10 mouse cellular contexts compared by ENCODE assay signal in genomic region chr4:148040029-148040830, GRCm38 (mm10). TPM values are rescaled to one million over a fixed set of nuclear protein-coding genes. Genes with fewer than 3 reads are reported as not detected.
DNase-seq lines count a peak whose midpoint lies in the region; ATAC-seq and TF ChIP-seq lines count a peak whose summit lies in the region.
"Had no signal": no experiment of that assay in that cellular context is flagged by ENCODE, and none has a peak within 500 bp of the region (broad histone marks: within the 10 kb centered on the region; RNA-seq: fewer than 3 reads in every experiment).

No protein-coding gene starts in this region.

- WGBS in forebrain, embryonic 11.5 days, result 67% methylated on average over 15 of the region's 15 CpGs
- WGBS in intestine, embryonic 15.5 days, result 72% methylated on average over 15 of the region's 15 CpGs

- peak overlapping the region in 2 of 3 experiments; percentile 84 to 88 for H3K4me3 ChIP-seq in CH12.LX (replicated peaks in 1 of 3; ENCODE audit: low read depth in 2 of 3, low read length in 2 of 3, poor library complexity in 1 of 3)
- H3K4me3 ChIP-seq in forebrain, embryonic 11.5 days (ENCODE audit: low read depth, low read length), result peak overlapping the region; percentile 89
- H3K4me3 ChIP-seq in intestine, embryonic 15.5 days (replicated peaks), result peak overlapping the region; percentile 47; the same call in 1 of the 2 replicates

- H3K36me3 ChIP-seq in CH12.LX (replicated peaks in 1 of 2; ENCODE audit: control insufficient read depth in 1 of 2, insufficient read depth in 1 of 2, low read length in 1 of 2), result peaks cover 33 to 50% of the 10 kb centered on the region in 2 experiments
- H3K36me3 ChIP-seq in forebrain, embryonic 11.5 days (ENCODE audit: control insufficient read depth, insufficient read depth, low read length), result no peaks in the 10 kb centered on the region; the same call in 1 of the 2 replicates
- peaks cover 8% of the 10 kb centered on the region; the same call in 1 of the 2 replicates for H3K36me3 ChIP-seq in intestine, embryonic 15.5 days

- H3K27ac ChIP-seq in CH12.LX (ENCODE audit: insufficient read depth, low read depth), result no peak overlapping the region
- peak overlapping the region; percentile 70 for H3K27ac ChIP-seq in forebrain, embryonic 11.5 days (ENCODE audit: low read depth, low read length)
- H3K27ac ChIP-seq in intestine, embryonic 15.5 days, result peak overlapping the region; percentile 80

- no peak for TF ChIP-seq CTCF in CH12.LX (conservative IDR thresholded peaks at IDR 0.05 in 1 of 2, IDR thresholded peaks at IDR 0.05 in 1 of 2; ENCODE audit: low read depth in 2 of 2, low read length in 2 of 2)

- H3K9ac ChIP-seq in CH12.LX (ENCODE audit: insufficient read depth, low read depth), result peak overlapping the region; percentile 90; the same call in 1 of the 2 replicates
- peak overlapping the region; percentile 64 for H3K9ac ChIP-seq in forebrain, embryonic 11.5 days (ENCODE audit: low read length)
- H3K9ac ChIP-seq in intestine, embryonic 15.5 days, result peak overlapping the region; percentile 47; the same call in 1 of the 2 replicates

- TF ChIP-seq RAD21 in CH12.LX (IDR thresholded peaks at IDR 0.05; ENCODE audit: low read depth, low read length), result no peak

- no peak for TF ChIP-seq POLR2A in CH12.LX (IDR thresholded peaks at IDR 0.05; ENCODE audit: low read depth, low read length)

- H3K4me1 ChIP-seq in CH12.LX (ENCODE audit: control insufficient read depth in 1 of 2, insufficient read depth in 2 of 2), result peaks cover 13 to 54% of the 10 kb centered on the region in 2 experiments
- peaks cover 13% of the 10 kb centered on the region for H3K4me1 ChIP-seq in forebrain, embryonic 11.5 days (replicated peaks; ENCODE audit: control insufficient read depth, insufficient read depth, low read length)
- H3K4me1 ChIP-seq in intestine, embryonic 15.5 days (replicated peaks), result peaks cover 35% of the 10 kb centered on the region

- in situ Hi-C loops in CH12.LX (cut with MboI; ENCODE audit: low pct_ligation_motif_present, low pct_unique_long_range_greater_than_20kb, low sequenced_read_pairs), result no loop called here

- H3K27me3 ChIP-seq in CH12.LX (replicated peaks), result no peaks in the 10 kb centered on the region
- H3K27me3 ChIP-seq in forebrain, embryonic 11.5 days (ENCODE audit: control insufficient read depth, insufficient read depth, low read length), result no peaks in the 10 kb centered on the region
- H3K27me3 ChIP-seq in intestine, embryonic 15.5 days (replicated peaks), result no peaks in the 10 kb centered on the region
- H3K27me3 ChIP-seq: Patski had no signal

- H3K79me2 ChIP-seq in CH12.LX (replicated peaks; ENCODE audit: control insufficient read depth, extremely low read depth, insufficient read depth, poor library complexity, severe bottlenecking), result 0 out of 2 replicates have a peak, but pooled peaks cover 6% of the 10 kb centered on the region

- peak; percentile 54 for DNase-seq in cerebellum, postnatal 10 days
- no peak for DNase-seq in cerebellum, postnatal 36 days
- DNase-seq in CH12.LX (ENCODE audit: extremely low read depth), result no peak
- no peak for DNase-seq in forebrain, embryonic 11.5 days (ENCODE audit: low spot score)
- DNase-seq in naive thymus-derived CD4-positive, alpha-beta T cell, adult 2 months (ENCODE audit: low read depth), result peak; percentile 29
- no peak for DNase-seq in spleen, postnatal 14 days (ENCODE audit: low spot score in 2 of 2)

- no peak for TF ChIP-seq EP300 in CH12.LX (IDR thresholded peaks at IDR 0.05; ENCODE audit: low read length)

- ATAC-seq in forebrain, embryonic 11.5 days (replicated peaks; ENCODE audit: low FRiP score), result no peak
- ATAC-seq in intestine, embryonic 15.5 days, result no peak; the same call in 1 of the 2 replicates
- ATAC-seq in granulocyte monocyte progenitor cell, adult 5-6 weeks (replicated peaks; ENCODE audit: poor library complexity, severe bottlenecking), result no peak

- peak overlapping the region; percentile 53 for H3K4me2 ChIP-seq in CH12.LX (ENCODE audit: insufficient read depth, low read depth, poor library complexity, severe bottlenecking)
- H3K4me2 ChIP-seq in forebrain, embryonic 11.5 days (ENCODE audit: low read depth, low read length, severe bottlenecking), result peak overlapping the region; percentile 67; the same call in 1 of the 2 replicates
- peak overlapping the region; percentile 88 for H3K4me2 ChIP-seq in intestine, embryonic 15.5 days (replicated peaks)

- no peaks in the 10 kb centered on the region for H3K9me3 ChIP-seq in CH12.LX (replicated peaks; ENCODE audit: low read length)
- H3K9me3 ChIP-seq in forebrain, embryonic 11.5 days (ENCODE audit: control insufficient read depth, low read length), result no peaks in the 10 kb centered on the region
- H3K9me3 ChIP-seq in intestine, embryonic 15.5 days, result no peaks in the 10 kb centered on the region

- dilution Hi-C loops in CH12.LX (cut with MboI; ENCODE audit: extremely low pct_ligation_motif_present, extremely low pct_unique_long_range_greater_than_20kb, low sequenced_read_pairs), result no loop called here

TF ChIP-seq in CH12.LX, 34 proteins besides CTCF, POLR2A, EP300 and RAD21:
- TF ChIP-seq PAX5 (IDR thresholded peaks at IDR 0.05; ENCODE audit: low read length) (no peak), CHD1 (IDR thresholded peaks at IDR 0.05; ENCODE audit: low read depth, low read length) (0 out of 2 replicates have a peak, but pooled peaks have one; percentile 4), TBP (conservative IDR thresholded peaks at IDR 0.05; ENCODE audit: low read depth, low read length) (no peak), BHLHE40 (IDR thresholded peaks at IDR 0.05; ENCODE audit: low read depth, low read length) (no peak), RCOR1 (conservative IDR thresholded peaks at IDR 0.05; ENCODE audit: low read depth, low read length) (no peak)

RNA-seq across cellular contexts. Expression of gene Mthfr, which starts 1.4 kb away (rescaled TPM):
- 14.4 and 17.0 TPM in 2 replicates for total RNA-seq in CH12.LX (2012; rRNA removed)
- total RNA-seq in CH12.LX (2014; rRNA removed), result 15.3 and 16.1 TPM in 2 replicates
- 15.4 and 16.3 TPM in 2 replicates for polyA plus RNA-seq in CH12.LX (2012; ENCODE audit: insufficient read length, low read depth)
- polyA plus RNA-seq in forebrain, embryonic 11.5 days (2014; fragmentation: Nextera tagmentation; extraction: Ambion mirVana), result 25.5 and 27.6 TPM in 2 replicates
- polyA plus RNA-seq in intestine, embryonic 15.5 days (2015; fragmentation: Nextera tagmentation; extraction: Ambion mirVana), result 18.4 TPM in 2 replicates
- total RNA-seq in granulocyte monocyte progenitor cell, adult 5-6 weeks (2014; fragmentation: Nextera tagmentation), result 5.4 and 7.6 TPM in 2 replicates
- 2.7 and 9.0 TPM in 2 replicates for total RNA-seq in granulocyte monocyte progenitor cell, adult 5-6 weeks (2017)

RNA-seq across cellular contexts. Expression of gene Clcn6, which starts 1.6 kb away (rescaled TPM):
- 5.5 and 5.7 TPM in 2 replicates for total RNA-seq in CH12.LX (2012; rRNA removed)
- total RNA-seq in CH12.LX (2014; rRNA removed), result 3.7 and 4.8 TPM in 2 replicates
- 9.2 and 10.6 TPM in 2 replicates for polyA plus RNA-seq in CH12.LX (2012; ENCODE audit: insufficient read length, low read depth)
- 14.6 and 15.5 TPM in 2 replicates for polyA plus RNA-seq in forebrain, embryonic 11.5 days (2014; fragmentation: Nextera tagmentation; extraction: Ambion mirVana)
- polyA plus RNA-seq in intestine, embryonic 15.5 days (2015; fragmentation: Nextera tagmentation; extraction: Ambion mirVana), result 4.7 and 4.9 TPM in 2 replicates
- total RNA-seq in granulocyte monocyte progenitor cell, adult 5-6 weeks (2014; fragmentation: Nextera tagmentation), result 7.4 and 9.1 TPM in 2 replicates
- total RNA-seq in granulocyte monocyte progenitor cell, adult 5-6 weeks (2017), result 1.3 and 4.3 TPM in 2 replicates

RNA-seq across cellular contexts. Expression of gene Nppa, which starts 39.7 kb away (rescaled TPM):
- total RNA-seq in CH12.LX (2012; rRNA removed) (not detected in 2 replicates), CH12.LX (2014; rRNA removed) (not detected in 2 replicates)
- not detected in 2 replicates for polyA plus RNA-seq in CH12.LX (2012; ENCODE audit: insufficient read length, low read depth)
- polyA plus RNA-seq in forebrain, embryonic 11.5 days (2014; fragmentation: Nextera tagmentation; extraction: Ambion mirVana), result 0.29 TPM in 1 of 2 replicates, not detected in the other
- polyA plus RNA-seq in intestine, embryonic 15.5 days (2015; fragmentation: Nextera tagmentation; extraction: Ambion mirVana), result 0.21 TPM in 1 of 2 replicates, not detected in the other
- not detected in 2 replicates for total RNA-seq in granulocyte monocyte progenitor cell, adult 5-6 weeks (2014; fragmentation: Nextera tagmentation)
- not detected in 2 replicates for total RNA-seq in granulocyte monocyte progenitor cell, adult 5-6 weeks (2017)

RNA-seq across cellular contexts. Expression of gene Agtrap, which starts 47.6 kb away (rescaled TPM):
- total RNA-seq in CH12.LX (2012; rRNA removed) (5.6 and 6.2 TPM in 2 replicates), CH12.LX (2014; rRNA removed) (4.0 and 4.1 TPM in 2 replicates)
- polyA plus RNA-seq in CH12.LX (2012; ENCODE audit: insufficient read length, low read depth), result 5.4 and 5.9 TPM in 2 replicates
- 15.0 and 15.6 TPM in 2 replicates for polyA plus RNA-seq in forebrain, embryonic 11.5 days (2014; fragmentation: Nextera tagmentation; extraction: Ambion mirVana)
- polyA plus RNA-seq in intestine, embryonic 15.5 days (2015; fragmentation: Nextera tagmentation; extraction: Ambion mirVana), result 15.1 and 16.7 TPM in 2 replicates
- total RNA-seq in granulocyte monocyte progenitor cell, adult 5-6 weeks (2014; fragmentation: Nextera tagmentation), result 28.5 and 30.0 TPM in 2 replicates
- 28.2 and 30.8 TPM in 2 replicates for total RNA-seq in granulocyte monocyte progenitor cell, adult 5-6 weeks (2017)

RNA-seq across cellular contexts. Expression of gene Nppb, which starts 54.6 kb away (rescaled TPM):
- not detected in 2 replicates for total RNA-seq in CH12.LX (2012; rRNA removed)
- total RNA-seq in CH12.LX (2014; rRNA removed), result not detected in 2 replicates
- not detected in 2 replicates for polyA plus RNA-seq in CH12.LX (2012; ENCODE audit: insufficient read length, low read depth)
- polyA plus RNA-seq in forebrain, embryonic 11.5 days (2014; fragmentation: Nextera tagmentation; extraction: Ambion mirVana), result not detected in 2 replicates
- not detected in 2 replicates for polyA plus RNA-seq in intestine, embryonic 15.5 days (2015; fragmentation: Nextera tagmentation; extraction: Ambion mirVana)
- not detected in 2 replicates for total RNA-seq in granulocyte monocyte progenitor cell, adult 5-6 weeks (2014; fragmentation: Nextera tagmentation)
- not detected in 2 replicates for total RNA-seq in granulocyte monocyte progenitor cell, adult 5-6 weeks (2017)
- polyA plus RNA-seq: large intestine, adult 2 months had no signal

Comparison
In these comparisons a context has a peak if more than half of its experiments do, and no peak if none do; other contexts are left out.
1. DNase-seq: peak in cerebellum, postnatal 10 days (2 of 2) and naive thymus-derived CD4-positive, alpha-beta T cell, adult 2 months (single experiment); none in cerebellum, postnatal 36 days (0 of 2), CH12.LX (single experiment), forebrain, embryonic 11.5 days (single experiment) and spleen, postnatal 14 days (0 of 2).
2. Peak in every context shown above with its lines, with median percentiles within 50 percentile points of each other: H3K4me2 ChIP-seq, H3K4me3 ChIP-seq and H3K9ac ChIP-seq.